Mouse (Mus musculus): ENCODE measurements around the gene Slc35g3.

GRCm38 (mm10) chr11:69777504-69778257 is 15.9 kb upstream of the Slc35g3 start:
- TF ChIP-seq POLR2A (IDR thresholded peaks at IDR 0.05; ENCODE audit: low read depth, low read length), result no peak
- TF ChIP-seq CTCF (IDR thresholded peaks at IDR 0.05; ENCODE audit: extremely low read depth, insufficient read length, insufficient replicate concordance, low read depth, low read length), result no peak
